Mouse (Mus musculus) forebrain, embryonic 14.5 days (tissue): Measurements from ENCODE around the gene Oas1c. TPM values are rescaled to one million over a fixed set of nuclear protein-coding genes. Genes with fewer than 3 reads are reported as not detected.
A peak's percentile ranks its signal among the peaks of the same experiment; 100 is the strongest.

Source experiments
- ATAC-seq: fragments of 200-750 bp; cut with Nextera tagmentation; 2 replicates; pipeline ENCODE4 v1.8.0; 2017; ENCODE audit warnings: mild to moderate bottlenecking, moderate library complexity
- DNase-seq: peaks from one replicate; pipeline ENCODE4 v3.0.0-alpha.2; 2015; ENCODE audit warnings: low spot score
- H3K27ac ChIP-seq: fragments of 300-500 bp; sonication (generic); 2 replicates; pipeline ENCODE4 v1.5.1; 2014; ENCODE audit warnings: low read depth, mild to moderate bottlenecking, control low read depth, low read length, moderate library complexity
- H3K27me3 ChIP-seq: fragments of 300-500 bp; sonication (generic); replicated peaks from 2 replicates; pipeline ENCODE4 v1.6.1; 2014; ENCODE audit warnings: low read length, control low read depth, mixed read lengths; ENCODE audit not compliant: control insufficient read depth, insufficient read depth
- H3K36me3 ChIP-seq: fragments of 300-500 bp; sonication (generic); 2 replicates; pipeline ENCODE4 v1.6.1; 2014; ENCODE audit warnings: low read length, control low read depth; ENCODE audit not compliant: control insufficient read depth, insufficient read depth
- H3K4me1 ChIP-seq: fragments of 300-500 bp; sonication (generic); 2 replicates; pipeline ENCODE4 v1.6.1; 2014; ENCODE audit warnings: antibody characterized with exemption, low read length, control low read depth; ENCODE audit not compliant: control insufficient read depth, insufficient read depth
- H3K4me2 ChIP-seq: fragments of 300-500 bp; sonication (generic); 2 replicates; pipeline ENCODE4 v1.6.1; 2014; ENCODE audit warnings: mild to moderate bottlenecking, control low read depth, low read length
- H3K4me3 ChIP-seq: fragments of 300-500 bp; sonication (generic); 2 replicates; pipeline ENCODE4 v1.5.1; 2014; ENCODE audit warnings: low read depth, low read length, control low read depth
- H3K9ac ChIP-seq: fragments of 300-500 bp; sonication (generic); 2 replicates; pipeline ENCODE4 v1.6.1; 2014; ENCODE audit warnings: mild to moderate bottlenecking, low read length, control low read depth, moderate library complexity
- H3K9me3 ChIP-seq: fragments of 300-500 bp; sonication (generic); replicated peaks from 2 replicates; pipeline ENCODE4 v1.6.1; 2016; ENCODE audit warnings: low read length, control low read depth, mixed read lengths; ENCODE audit not compliant: control insufficient read depth
- WGBS: fragments of 180-500 bp; shearing (Covaris S2); extraction: QIAGEN DNeasy Blood & Tissue Kit; methylation state at CpG from one replicate; pipeline ENCODE4 v1.1.7; 2014; 5-methylcytosine and 5-hydroxymethylcytosine counted together
- microRNA-seq: library from miRNA; unstranded; fragments of <30 nt; microRNA quantifications from one replicate; pipeline ENCODE4, GENCODE M21; 2016
- polyA plus RNA-seq: library from polyadenylated mRNA; unstranded; fragments of >200 nt; fragmentation: Nextera tagmentation; extraction: Ambion mirVana; gene quantifications from 2 replicates; pipeline ENCODE4 v1.2.1, GENCODE M21; 2014

The Oas1c gene
- polyA plus RNA-seq, 1 experiment from 2014 or later, result 0.38 TPM

GRCm38 (mm10) chr5:120775287-120775985, 36.9 kb downstream of the Oas1c start:
- WGBS, result 88% methylated on average over 14 of the region's 14 CpGs
- DNase-seq, result no peak

GRCm38 (mm10) chr5:120769396-120769795, 42.9 kb downstream of the Oas1c start:
- Histone ChIP-seq H3K4me3 (no peak overlapping the region), H3K9ac (no peak overlapping the region), H3K27me3 (no peaks in the 10 kb centered on the region), H3K4me2 (no peak overlapping the region), H3K4me1 (no peaks in the 10 kb centered on the region), H3K36me3 (no peaks in the 10 kb centered on the region), H3K27ac (no peak overlapping the region), H3K9me3 (no peaks in the 10 kb centered on the region)
- 74% methylated on average over 3 of the region's 3 CpGs for WGBS
- DNase-seq (no peak), ATAC-seq (no peak)

More at GRCm38 (mm10) chr5:120775287-120775985, 36.9 kb downstream of the Oas1c start:
- ATAC-seq, result no peak
- no peak overlapping the region for H3K4me2 ChIP-seq
- no peak overlapping the region for H3K9ac ChIP-seq
- H3K9me3 ChIP-seq, result no peaks in the 10 kb centered on the region
- H3K4me3 ChIP-seq, result no peak overlapping the region
- no peak overlapping the region for H3K27ac ChIP-seq
- H3K36me3 ChIP-seq, result no peaks in the 10 kb centered on the region
- no peaks in the 10 kb centered on the region for H3K27me3 ChIP-seq
- no peaks in the 10 kb centered on the region for H3K4me1 ChIP-seq

GRCm38 (mm10) chr5:120765010-120765409, 47.3 kb downstream of the Oas1c start:
- ATAC-seq, result no peak
- WGBS, result 70% methylated on average over 8 of the region's 8 CpGs
- Histone ChIP-seq H3K27me3 (no peaks in the 10 kb centered on the region), H3K4me2 (no peak overlapping the region), H3K4me3 (no peak overlapping the region), H3K9me3 (no peaks in the 10 kb centered on the region), H3K4me1 (no peaks in the 10 kb centered on the region), H3K36me3 (no peaks in the 10 kb centered on the region), H3K9ac (no peak overlapping the region), H3K27ac (no peak overlapping the region)
- DNase-seq, result no peak

DNA sequence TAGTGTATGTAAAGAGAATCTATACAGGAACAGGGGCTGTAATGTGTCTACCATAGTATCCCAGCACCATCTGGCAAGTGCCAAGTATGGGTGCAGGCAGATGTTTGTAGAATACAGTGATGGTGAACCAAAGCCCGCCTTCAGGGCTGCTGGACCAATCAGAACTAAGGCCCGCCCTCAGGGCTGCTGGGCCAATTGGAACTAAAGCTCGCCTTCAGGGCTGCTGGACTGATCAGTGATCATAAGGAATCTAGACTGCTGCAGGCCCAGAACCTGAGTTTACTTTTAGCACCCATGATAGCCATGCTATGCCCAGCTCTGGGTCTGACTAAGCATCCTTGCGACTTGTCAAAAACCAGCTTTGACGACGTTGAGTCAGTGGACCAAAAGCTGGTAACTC, 50.4 kb downstream of the Oas1c start:
- H3K9me3 ChIP-seq, result no peaks in the 10 kb centered on the region
- WGBS, result 27% methylated on average over 6 of the region's 6 CpGs
- no peak overlapping the region for H3K4me2 ChIP-seq
- no peak overlapping the region for H3K9ac ChIP-seq
- no peak for ATAC-seq
- H3K4me1 ChIP-seq, result no peaks in the 10 kb centered on the region
- no peaks in the 10 kb centered on the region for H3K27me3 ChIP-seq
- H3K36me3 ChIP-seq, result no peaks in the 10 kb centered on the region
- H3K27ac ChIP-seq, result no peak overlapping the region
- no peak overlapping the region for H3K4me3 ChIP-seq
- peak; percentile 25 for DNase-seq

DNA sequence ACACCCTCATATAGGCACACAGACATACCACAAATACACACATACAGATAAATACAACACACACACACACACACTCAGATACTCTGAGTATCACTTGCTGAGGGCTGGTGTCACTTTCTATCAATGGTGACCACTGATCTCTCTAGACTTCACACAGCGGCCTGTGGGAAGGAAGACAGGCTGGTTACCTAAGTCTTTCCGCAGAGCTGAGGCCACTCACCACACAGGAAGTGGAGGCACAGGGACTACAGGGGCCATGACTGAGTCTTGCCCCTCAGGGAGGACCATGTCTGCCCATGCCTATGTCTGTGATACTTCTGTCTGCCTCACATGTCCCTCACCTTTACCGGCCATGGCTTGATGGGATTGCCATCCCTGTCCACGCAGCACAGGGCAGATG, 58.1 kb downstream of the Oas1c start:
- Histone ChIP-seq H3K4me3 (no peak overlapping the region), H3K4me2 (no peak overlapping the region), H3K36me3 (no peaks in the 10 kb centered on the region), H3K27ac (no peak overlapping the region), H3K4me1 (no peaks in the 10 kb centered on the region), H3K9ac (no peak overlapping the region), H3K27me3 (no peaks in the 10 kb centered on the region), H3K9me3 (no peaks in the 10 kb centered on the region)
- DNase-seq, result no peak
- ATAC-seq, result no peak
- 90% methylated on average over 4 of the region's 4 CpGs for WGBS

DNA sequence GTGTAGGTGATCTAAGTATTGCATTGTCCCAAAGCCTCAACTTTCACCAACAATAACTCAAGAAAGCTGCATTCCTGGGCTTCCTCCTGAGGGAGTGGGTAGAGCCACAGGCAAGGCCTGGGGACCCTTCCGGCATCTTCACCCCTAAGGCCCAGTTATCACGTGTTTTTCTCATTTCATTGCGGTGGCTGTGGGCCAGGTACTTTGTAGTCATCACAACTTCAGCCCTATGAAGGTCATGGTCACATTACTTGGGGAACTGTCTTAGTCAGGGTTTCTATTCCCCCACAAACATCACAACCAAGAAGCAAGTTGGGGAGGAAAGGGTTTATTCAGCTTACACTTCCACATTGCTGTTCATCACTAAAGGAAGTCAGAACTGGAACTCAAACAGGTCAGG, 59.5 kb downstream of the Oas1c start:
- H3K27ac ChIP-seq, result no peak overlapping the region
- no peak overlapping the region for H3K4me2 ChIP-seq
- no peak overlapping the region for H3K4me3 ChIP-seq
- no peaks in the 10 kb centered on the region for H3K9me3 ChIP-seq
- no peak overlapping the region for H3K9ac ChIP-seq
- H3K4me1 ChIP-seq, result no peaks in the 10 kb centered on the region
- DNase-seq (no peak), ATAC-seq (no peak)
- no peaks in the 10 kb centered on the region for H3K27me3 ChIP-seq
- WGBS, result 86% methylated on average over 3 of the region's 3 CpGs
- no peaks in the 10 kb centered on the region for H3K36me3 ChIP-seq

DNA sequence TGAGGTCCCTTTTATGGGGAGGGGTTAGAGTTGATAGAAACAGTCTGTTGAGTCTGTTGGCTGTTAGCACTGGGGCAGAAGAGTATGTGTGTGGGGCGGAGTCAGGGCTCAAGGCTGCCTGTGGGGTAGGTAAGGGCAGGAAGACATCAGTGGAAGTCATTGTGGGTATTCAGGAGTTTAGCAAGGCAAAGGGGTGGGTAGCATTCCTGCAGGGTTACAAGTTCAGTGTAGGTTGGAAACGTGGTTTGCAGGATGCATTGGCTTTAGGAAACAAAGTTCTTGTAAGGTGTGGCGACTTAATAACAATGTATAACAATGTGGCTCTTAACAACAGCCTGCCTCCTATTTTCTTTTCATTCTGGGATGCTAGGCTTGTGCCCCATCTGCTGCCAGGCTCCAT, 61.1 kb downstream of the Oas1c start:
- no peak overlapping the region for H3K27ac ChIP-seq
- H3K36me3 ChIP-seq, result no peaks in the 10 kb centered on the region
- WGBS, result 75% methylated on average over 3 of the region's 3 CpGs
- no peaks in the 10 kb centered on the region for H3K4me1 ChIP-seq
- ATAC-seq (no peak), DNase-seq (no peak)
- H3K9ac ChIP-seq, result no peak overlapping the region
- H3K27me3 ChIP-seq, result no peaks in the 10 kb centered on the region
- no peak overlapping the region for H3K4me2 ChIP-seq
- H3K4me3 ChIP-seq, result no peak overlapping the region
- H3K9me3 ChIP-seq, result no peaks in the 10 kb centered on the region

Small RNA genes within 50 kb of the gene (microRNA-seq; reads per million reads assigned to microRNA genes)
- not detected for gene Gm22907

Other genes with a start within 250 kb of the Oas1c start
- 10.5 and 13.3 TPM in 2 replicates for gene Tpcn1, start 223.8 kb downstream of the Oas1c start, polyA plus RNA-seq
- gene Iqcd, start 223.5 kb downstream of the Oas1c start, polyA plus RNA-seq, result 2.0 and 2.4 TPM in 2 replicates
- gene Rita1, start 199.9 kb downstream of the Oas1c start, polyA plus RNA-seq, result 15.9 and 18.3 TPM in 2 replicates
- gene Ddx54, start 199.8 kb downstream of the Oas1c start, polyA plus RNA-seq, result 26.9 and 33.1 TPM in 2 replicates
- gene Cfap73, start 178.3 kb downstream of the Oas1c start, polyA plus RNA-seq, result 0.19 and 0.57 TPM in 2 replicates
- 1.5 and 3.2 TPM in 2 replicates for gene Rasal1, start 163.7 kb downstream of the Oas1c start, polyA plus RNA-seq
- 27.5 and 35.5 TPM in 2 replicates for gene Dtx1, start 100.6 kb downstream of the Oas1c start, polyA plus RNA-seq
- gene Oas2, start 62.7 kb downstream of the Oas1c start, polyA plus RNA-seq, result 0.11 and 0.42 TPM in 2 replicates
- gene Oas3, start 34.9 kb downstream of the Oas1c start, polyA plus RNA-seq, result 0.19 and 0.27 TPM in 2 replicates
- 0.13 TPM in 1 of 2 replicates, not detected in the other for gene Oas1e, start 17.0 kb downstream of the Oas1c start, polyA plus RNA-seq
- not detected in 2 replicates for gene Oas1f, start 34.9 kb upstream of the Oas1c start, polyA plus RNA-seq
- gene Oas1h, start 48.9 kb upstream of the Oas1c start, polyA plus RNA-seq, result not detected in 2 replicates
- not detected in 2 replicates for gene Oas1g, start 75.1 kb upstream of the Oas1c start, polyA plus RNA-seq
- gene Oas1a, start 95.0 kb upstream of the Oas1c start, polyA plus RNA-seq, result 0.41 and 0.80 TPM in 2 replicates
- gene Oas1d, start 102.0 kb upstream of the Oas1c start, polyA plus RNA-seq, result 0.11 and 0.14 TPM in 2 replicates
- gene Rph3a, start 197.6 kb upstream of the Oas1c start, polyA plus RNA-seq, result 10.9 and 17.0 TPM in 2 replicates